Mouse (Mus musculus) cerebellum, postnatal 36 days (tissue): ENCODE measurements around the gene Iglon5.

Experiments
- DNase-seq, 2 experiments: peaks; one replicate each; pipeline ENCODE4 v3.0.0; 2021 to 2022; ENCODE audit warnings: mixed read lengths in 2 of 2

Gene Iglon5

DNA sequence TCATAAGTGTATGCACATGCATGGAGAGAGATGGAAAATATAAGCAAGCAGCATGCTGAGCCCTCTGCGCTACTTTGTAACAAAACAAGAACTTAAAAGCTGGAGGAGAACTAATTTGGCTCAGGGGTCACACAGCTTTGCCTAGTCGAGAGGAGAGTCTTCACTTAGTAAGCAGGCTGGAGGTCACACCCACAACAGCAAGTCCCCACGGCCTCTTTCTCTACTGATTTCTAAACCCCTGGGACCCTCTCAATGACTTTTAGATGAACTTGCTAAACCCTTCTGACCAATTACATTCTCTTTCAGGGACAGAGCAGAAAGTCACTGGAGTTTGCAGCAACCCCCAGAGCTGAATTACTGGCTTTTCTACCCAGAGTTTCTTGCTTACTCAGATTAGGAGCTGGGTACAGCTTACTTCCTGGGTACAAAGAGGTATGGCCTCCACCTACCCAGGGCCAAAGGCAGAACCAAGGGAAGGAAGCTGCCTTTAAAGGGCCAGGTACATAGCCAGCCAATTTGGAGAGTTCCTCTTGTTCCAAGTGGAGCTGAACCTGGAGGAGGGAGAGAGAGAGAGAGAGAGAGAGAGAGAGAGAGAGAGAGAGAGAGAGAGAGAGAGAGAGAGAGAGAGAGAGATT is 65.8 kb downstream of the Iglon5 start:
- no peak for DNase-seq

DNA sequence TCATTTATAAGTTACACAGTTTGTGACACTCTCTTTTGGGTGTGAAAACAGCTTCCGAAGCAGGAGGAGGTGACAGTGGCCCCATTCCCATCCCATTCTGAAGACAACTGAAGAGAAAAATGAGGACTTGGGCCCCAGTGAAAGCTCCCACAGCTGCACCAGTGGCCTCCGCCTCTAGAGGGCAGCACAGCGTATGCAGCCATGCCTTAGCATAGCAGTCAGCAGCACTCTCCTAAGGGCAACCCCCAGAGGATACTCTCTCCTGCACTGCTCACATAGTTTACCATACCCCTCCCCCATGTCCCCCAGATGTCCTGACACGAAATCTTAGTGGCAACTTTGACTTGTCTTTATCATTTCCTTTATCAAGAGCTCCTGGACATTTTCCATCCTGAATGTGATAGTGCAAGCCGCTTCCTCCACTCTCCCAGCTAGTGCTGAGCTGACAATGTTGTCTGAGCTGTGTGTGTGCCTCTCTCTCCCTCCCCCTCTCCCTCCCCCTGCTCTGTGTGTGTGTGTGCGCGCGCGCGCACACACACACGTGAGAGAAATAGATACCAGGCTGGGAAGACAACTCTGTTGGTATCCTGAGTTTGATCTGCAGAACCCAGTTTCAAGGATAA is 66.8 kb downstream of the Iglon5 start:
- peak; percentile 84 for DNase-seq
